Mouse (Mus musculus) ES-E14 (cell line): ENCODE measurements around the gene Lbp. TPM values are rescaled to one million over a fixed set of nuclear protein-coding genes. Genes with fewer than 3 reads are reported as not detected.
A peak's percentile ranks its signal among the peaks of the same experiment; 100 is the strongest.

Experiments
- DNase-seq: peaks from one replicate; pipeline ENCODE4 v3.0.0-alpha.2; 2013; ENCODE audit warnings: low read depth, low spot score
- H3K27ac ChIP-seq: 2 replicates; pipeline ENCODE4 v1.5.1; 2012; ENCODE audit warnings: low read depth, mild to moderate bottlenecking, low read length, moderate library complexity, mixed read lengths; ENCODE audit not compliant: poor library complexity, insufficient read depth, severe bottlenecking
- H3K36me3 ChIP-seq: 2 replicates; pipeline ENCODE4 v1.6.1; 2012; ENCODE audit warnings: mild to moderate bottlenecking, low read length, moderate library complexity, mixed read lengths; ENCODE audit not compliant: control insufficient read depth, poor library complexity, insufficient read depth, severe bottlenecking
- H3K4me1 ChIP-seq, 2 experiments: fragments of 150-350 bp in 1 of 2; sonication (generic) in 1 of 2; 2 replicates each; pipeline ENCODE4 v1.6.1; 2012; ENCODE audit warnings: low read length in 2 of 2, mild to moderate bottlenecking in 1 of 2, mixed read lengths in 1 of 2; ENCODE audit not compliant: control insufficient read depth in 2 of 2, insufficient read depth in 2 of 2, poor library complexity in 1 of 2
- H3K4me3 ChIP-seq, 2 experiments: fragments of 150-350 bp in 1 of 2; sonication (generic) in 1 of 2; 2 replicates each; pipeline ENCODE4 v1.5.1; 2012; ENCODE audit warnings: low read length in 2 of 2, low read depth in 1 of 2, mild to moderate bottlenecking in 1 of 2, mixed read lengths in 1 of 2; ENCODE audit not compliant: insufficient read depth in 1 of 2, poor library complexity in 1 of 2, severe bottlenecking in 1 of 2
- H3K9ac ChIP-seq: 2 replicates; pipeline ENCODE4 v1.6.1; 2012; ENCODE audit warnings: low read depth, mild to moderate bottlenecking, low read length, mixed read lengths; ENCODE audit not compliant: poor library complexity, insufficient read depth, severe bottlenecking
- H3K9me3 ChIP-seq: fragments of 150-350 bp; sonication (generic); 2 replicates; pipeline ENCODE4 v1.6.1; 2012; ENCODE audit warnings: low read depth, mild to moderate bottlenecking, low read length; ENCODE audit not compliant: control insufficient read depth, insufficient read depth
- CHD2 ChIP-seq: IDR thresholded peaks from 2 replicates; pipeline ENCODE4 v1.6.1; 2014; ENCODE audit warnings: mild to moderate bottlenecking, low read depth, low read length, inconsistent platforms
- HCFC1 ChIP-seq: IDR thresholded peaks from 2 replicates; pipeline ENCODE4 v1.6.1; 2012; ENCODE audit warnings: low read length, inconsistent platforms, borderline replicate concordance; ENCODE audit not compliant: insufficient read depth
- MAFK ChIP-seq: IDR thresholded peaks from 2 replicates; pipeline ENCODE4 v1.6.1; 2014; ENCODE audit warnings: mild to moderate bottlenecking, low read depth, low read length, inconsistent platforms; ENCODE audit not compliant: insufficient read depth
- ZC3H11A ChIP-seq: IDR thresholded peaks from 2 replicates; pipeline ENCODE4 v1.6.1; 2012; ENCODE audit warnings: low read depth, mild to moderate bottlenecking, inconsistent platforms, low read length, borderline replicate concordance
- ZNF384 ChIP-seq: IDR thresholded peaks from 2 replicates; pipeline ENCODE4 v1.6.1; 2012; ENCODE audit warnings: low read depth, low read length, inconsistent platforms
- in situ Hi-C, 2 experiments: fragments of 600-800 bp; cut with MboI; formaldehyde crosslinking; loops; one replicate each; pipeline ENCODE4 v1.15.1; 2025; ENCODE audit warnings: low sequenced_read_pairs in 2 of 2, inconsistent platforms in 1 of 2; ENCODE audit not compliant: unreplicated experiment in 2 of 2
- total RNA-seq: library from RNA; depleted of rRNA; stranded (reverse); fragments of 300-350 nt; gene quantifications from 2 replicates; pipeline ENCODE4 v1.2.3, GENCODE M21; 2012

The Lbp gene
- total RNA-seq, 1 experiment: 0.18 TPM

DNA sequence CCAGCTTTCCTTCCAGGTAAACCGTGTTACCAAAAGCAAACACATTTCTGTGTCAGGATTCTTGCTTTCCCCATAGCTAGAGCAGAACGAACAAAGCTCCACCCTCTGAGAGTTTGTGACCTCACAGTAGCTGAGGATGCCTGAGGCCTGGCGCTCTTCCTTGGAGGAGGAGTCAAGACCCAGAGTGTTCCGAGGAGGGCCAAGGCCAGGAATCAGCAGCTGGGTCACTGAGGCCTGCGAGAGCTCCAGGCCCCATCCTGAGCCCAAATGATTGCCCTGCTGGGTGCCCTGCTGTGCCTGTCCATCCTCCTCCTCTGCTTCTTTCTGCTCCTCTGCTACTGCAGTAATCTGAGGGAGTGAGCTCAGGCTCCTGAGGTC lies 63.9 kb downstream of the Lbp start:
- Histone ChIP-seq H3K27ac (peak overlapping the region; percentile 62; the same call in 1 of the 2 replicates), H3K9ac (peak overlapping the region; percentile 11; the same call in 1 of the 2 replicates), H3K4me1 (peaks cover 0 to 4% of the 10 kb centered on the region in 2 experiments; a peak in 1 of 4 replicates), H3K9me3 (no peaks in the 10 kb centered on the region), H3K36me3 (no peaks in the 10 kb centered on the region), H3K4me3 (no peak overlapping the region)
- TF ChIP-seq MAFK (no peak), CHD2 (no peak), ZNF384 (no peak), ZC3H11A (no peak), HCFC1 (no peak)
- in situ Hi-C loops: no loop called here
- peak; percentile 47 for DNase-seq

DNA sequence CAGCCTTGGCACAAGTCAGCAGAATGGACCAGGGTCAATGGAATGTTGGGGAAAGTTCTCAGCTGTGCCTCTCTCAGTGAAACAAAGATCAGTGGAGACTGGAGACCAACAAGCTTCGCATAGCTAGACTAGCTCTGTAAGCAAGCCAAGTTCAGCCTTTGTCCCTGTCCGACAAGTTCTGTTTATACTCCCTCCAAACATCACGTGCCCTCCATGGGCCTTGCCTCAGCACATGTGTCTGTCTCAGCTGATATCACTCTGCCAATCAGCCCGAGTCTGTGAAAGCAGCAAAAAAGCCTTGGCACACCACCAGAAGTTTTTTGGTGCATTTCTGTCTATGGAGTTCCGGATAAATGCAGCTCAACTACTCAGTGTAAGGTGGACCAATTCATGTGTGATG lies 66.8 kb downstream of the Lbp start:
- no peak for DNase-seq
- H3K27ac ChIP-seq: no peak overlapping the region
- no peak overlapping the region for H3K9ac ChIP-seq
- H3K9me3 ChIP-seq: no peaks in the 10 kb centered on the region
- TF ChIP-seq HCFC1 (no peak), MAFK (no peak), ZC3H11A (no peak), CHD2 (no peak), ZNF384 (no peak)
- peaks cover 0 to 9% of the 10 kb centered on the region in 2 experiments; a peak in 1 of 4 replicates for H3K4me1 ChIP-seq
- in situ Hi-C loops: no loop called here
- H3K4me3 ChIP-seq: no peak overlapping the region
- H3K36me3 ChIP-seq: peaks cover 3% of the 10 kb centered on the region; the same call in 1 of the 2 replicates

DNA sequence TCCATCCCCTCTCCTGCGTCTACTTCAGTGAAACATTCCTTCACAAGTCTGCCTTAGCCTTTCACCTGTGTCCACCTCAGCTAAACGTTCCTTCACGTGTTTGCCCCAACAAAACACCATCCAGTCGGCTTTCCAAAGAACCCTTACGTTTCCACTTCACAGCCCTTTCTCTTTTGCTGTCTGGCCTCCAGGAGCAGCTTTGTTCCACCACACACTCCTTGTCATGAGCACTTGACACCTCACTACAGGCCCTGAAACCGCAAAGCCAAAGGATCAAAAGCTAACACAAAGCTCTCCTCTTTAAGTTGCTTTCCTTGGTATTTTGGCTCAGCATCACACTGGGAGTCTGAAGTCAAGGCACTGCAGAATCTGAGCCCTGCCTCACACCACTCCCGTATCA lies 67.2 kb downstream of the Lbp start:
- no peaks in the 10 kb centered on the region for H3K9me3 ChIP-seq

DNA sequence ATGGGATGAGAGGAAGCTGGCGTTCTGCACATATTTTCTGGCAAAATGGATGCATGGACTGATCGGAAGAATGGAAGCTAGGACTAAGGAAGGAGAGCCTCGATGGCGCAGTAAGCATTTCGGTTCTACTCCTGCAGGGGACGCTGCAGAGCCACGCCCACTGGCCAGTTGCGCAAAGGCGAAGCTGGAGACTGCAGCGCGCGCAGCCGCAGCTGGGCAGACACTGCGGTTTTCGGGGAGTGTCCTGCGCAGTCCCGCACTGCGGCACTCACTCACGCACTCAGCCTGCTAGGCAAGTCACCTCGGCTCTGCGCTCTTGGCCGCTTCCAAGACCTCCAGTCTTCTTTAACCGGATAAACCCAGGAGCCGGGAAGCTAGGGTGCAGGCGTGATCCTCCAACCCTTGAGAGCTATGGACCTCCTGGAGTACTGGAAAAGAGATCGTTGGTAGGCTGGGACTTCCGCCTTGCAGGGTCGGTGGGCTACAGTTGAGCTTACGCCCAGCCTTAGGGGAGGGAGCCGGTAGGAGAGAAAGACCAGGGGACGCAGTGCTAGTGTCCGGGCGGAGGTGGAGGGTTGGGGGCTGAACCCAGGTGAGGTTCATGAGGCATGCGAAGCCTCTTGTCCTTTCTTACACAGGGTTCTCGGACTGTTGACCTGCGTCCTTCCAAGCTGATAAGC lies 69.3 kb downstream of the Lbp start, which contains the start of gene Snhg11:
Snhg11 (plus strand) TSS at position 196 of the 680 bp plus-strand sequence.
- peak; percentile 54 for DNase-seq
- H3K9ac ChIP-seq: peak within 1 kb of the TSS; percentile 70
- in situ Hi-C loops: no loop called here
- peaks cover 0 to 5% of the 10 kb centered on the region in 2 experiments; a peak in 1 of 4 replicates for H3K4me1 ChIP-seq
- H3K4me3 ChIP-seq: peak within 1 kb of the TSS; percentile 72 to 73
- H3K27ac ChIP-seq: no peak within 1 kb of the TSS
- peaks cover 10% of the 10 kb centered on the region; the same call in 1 of the 2 replicates for H3K36me3 ChIP-seq
- H3K9me3 ChIP-seq: no peaks in the 10 kb centered on the region
- TF ChIP-seq MAFK: no peak
- no peak for TF ChIP-seq CHD2
- TF ChIP-seq ZNF384: no peak
- TF ChIP-seq ZC3H11A: no peak

More for the DNA sequence above, 67.2 kb downstream of the Lbp start:
- DNase-seq: no peak
- peaks cover 0 to 9% of the 10 kb centered on the region in 2 experiments; a peak in 1 of 4 replicates for H3K4me1 ChIP-seq
- no peak for TF ChIP-seq HCFC1
- no peak for TF ChIP-seq ZNF384
- TF ChIP-seq ZC3H11A: no peak
- TF ChIP-seq MAFK: no peak
- TF ChIP-seq CHD2: no peak
- peaks cover 7% of the 10 kb centered on the region; the same call in 1 of the 2 replicates for H3K36me3 ChIP-seq
- in situ Hi-C loops: no loop called here
- no peak overlapping the region for H3K27ac ChIP-seq
- H3K4me3 ChIP-seq: no peak overlapping the region
- H3K9ac ChIP-seq: no peak overlapping the region
